Mouse (Mus musculus): ENCODE results near the gene Qrich2.

Gene Qrich2

DNA sequence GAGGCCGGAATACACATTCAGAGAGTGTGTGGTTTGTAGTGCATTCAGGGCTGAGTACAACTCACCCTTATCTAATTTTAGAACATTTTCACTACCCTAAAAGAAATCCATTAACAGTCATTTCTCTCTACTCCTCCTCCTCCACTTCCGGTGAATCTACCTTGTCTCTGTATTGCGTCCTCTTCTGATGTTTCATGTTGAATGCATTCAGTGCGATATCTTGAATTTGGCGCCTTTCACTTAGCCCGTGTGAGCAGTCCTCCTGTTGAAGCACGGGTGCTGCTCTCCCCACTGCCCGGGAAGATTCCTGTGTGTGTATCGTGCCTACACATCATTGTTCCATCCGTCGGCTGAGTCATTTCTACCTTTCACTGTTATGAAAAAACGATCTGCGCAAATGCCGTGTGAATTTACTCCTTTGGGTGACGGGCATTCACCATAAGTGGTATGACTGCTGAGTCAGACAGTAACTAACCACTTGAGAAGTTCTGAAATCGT, 59.8 kb downstream of the Qrich2 start:
- peak; percentile 58 to 62 for DNase-seq

GRCm38 (mm10) chr11:116405601-116406000, 60.4 kb downstream of the Qrich2 start:
- DNase-seq, result no peak

- no peak for DNase-seq
These were observed 65.5 kb downstream of the Qrich2 start for GRCm38 (mm10) chr11:116400560-116400959.

- no peak for DNase-seq
These were observed 67.7 kb downstream of the Qrich2 start for GRCm38 (mm10) chr11:116398348-116398677.

DNA sequence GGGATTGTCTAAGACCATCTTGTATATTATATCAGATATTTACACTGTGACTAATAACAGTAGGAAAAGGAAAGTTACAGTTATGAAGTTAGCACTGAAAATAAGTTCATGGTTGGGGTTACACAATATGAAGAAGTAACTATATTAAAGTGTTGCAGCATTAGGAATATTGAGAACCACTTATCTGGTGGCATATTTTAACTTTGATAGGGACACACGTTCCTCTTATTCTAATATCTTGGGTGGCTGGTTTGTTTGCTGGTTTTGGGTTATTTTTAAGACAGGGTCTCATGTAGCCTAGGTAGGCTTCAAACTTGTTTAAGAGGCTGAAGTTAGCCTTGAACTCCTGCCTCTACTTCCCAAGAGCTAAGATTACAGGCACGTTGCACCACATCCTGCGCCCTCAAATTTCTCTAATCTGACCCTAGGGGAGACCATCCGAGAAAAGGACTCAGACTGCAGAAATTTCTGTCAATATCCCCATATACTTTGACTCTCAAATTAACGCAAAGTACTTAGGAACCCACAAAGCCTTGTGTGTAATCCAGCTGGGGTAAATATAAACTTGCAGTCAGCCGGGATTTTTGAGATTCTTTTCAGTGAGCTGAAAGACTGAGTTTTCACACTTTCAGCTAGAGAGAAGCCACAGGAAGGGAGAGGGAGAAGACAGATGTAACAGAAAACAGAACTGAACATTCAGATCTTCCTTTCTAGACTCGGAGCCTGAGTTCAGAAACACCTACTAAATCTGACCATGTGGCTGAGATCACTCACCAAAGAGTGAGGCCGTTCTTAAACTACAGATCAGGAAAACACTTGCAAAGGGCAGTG, 68.3 kb downstream of the Qrich2 start:
- DNase-seq, result no peak

GRCm38 (mm10) chr11:116396934-116397330, 69.1 kb downstream of the Qrich2 start:
- no peak for DNase-seq

GRCm38 (mm10) chr11:116396276-116396933, 69.6 kb downstream of the Qrich2 start:
- DNase-seq, result no peak

GRCm38 (mm10) chr11:116394769-116395168, 71.3 kb downstream of the Qrich2 start:
- DNase-seq, result no peak
